Mouse (Mus musculus): ENCODE results near the gene Gm3250. TPM values are rescaled to one million over a fixed set of nuclear protein-coding genes. Genes with fewer than 3 reads are reported as not detected.

Gm3250 gene
- polyA plus RNA-seq, 1 experiment = not detected

DNA sequence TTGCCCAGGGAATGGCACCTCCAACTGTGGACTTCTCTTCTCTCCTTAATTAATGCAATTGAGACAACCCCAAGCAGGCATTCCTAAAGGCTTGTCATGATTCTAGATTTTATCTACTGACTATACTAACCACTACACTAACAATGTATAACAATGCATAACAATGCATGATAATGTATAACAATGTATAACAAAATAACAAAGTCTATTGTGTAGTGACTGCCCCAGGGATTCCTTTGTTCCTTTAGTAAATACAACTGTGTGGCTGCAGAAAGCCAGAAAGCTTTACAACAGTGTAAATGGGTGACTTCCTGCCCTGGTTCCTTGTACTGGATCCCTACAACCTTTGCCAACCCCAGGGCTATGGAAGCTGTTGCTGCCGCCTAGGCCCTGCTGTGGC is 46.4 kb downstream of the Gm3250 start:
- no peak for TF ChIP-seq POLR2A (IDR thresholded peaks at IDR 0.05; ENCODE audit: low read depth, low read length)
- no peak for TF ChIP-seq CTCF (conservative IDR thresholded peaks at IDR 0.05; ENCODE audit: insufficient read depth, insufficient read length, low read depth, low read length)
- no peaks in the 10 kb centered on the region for H3K4me1 ChIP-seq (ENCODE audit: control insufficient read depth, insufficient read depth, low read length)
- no peak for DNase-seq
- H3K36me3 ChIP-seq (ENCODE audit: control insufficient read depth, insufficient read depth, low read length) = no peaks in the 10 kb centered on the region
- WGBS = 93% methylated on average over 1 of the region's 1 CpGs
- H3K27ac ChIP-seq (ENCODE audit: insufficient read depth, low read depth, low read length) = no peak overlapping the region
- H3K27me3 ChIP-seq (replicated peaks; ENCODE audit: control insufficient read depth, insufficient read depth, low read length) = no peaks in the 10 kb centered on the region
- no peak overlapping the region for H3K4me3 ChIP-seq (ENCODE audit: insufficient read depth, low read depth, low read length)

Other genes starting within 250 kb of the Gm3250 start
- 321 and 342 TPM in 2 replicates for gene Pttg1ip, start 200.8 kb downstream of the Gm3250 start, polyA plus RNA-seq (2012; rRNA removed)
- 241 and 269 TPM in 2 replicates for gene Sumo3, start 176.4 kb downstream of the Gm3250 start, polyA plus RNA-seq (2012; rRNA removed)
- gene Gm49325, start 176.3 kb downstream of the Gm3250 start, polyA plus RNA-seq (2012; rRNA removed) = not detected in 2 replicates
- 29.9 and 33.8 TPM in 2 replicates for gene Ube2g2, start 160.3 kb downstream of the Gm3250 start, polyA plus RNA-seq (2012; rRNA removed)
- 0.86 and 1.2 TPM in 2 replicates for gene Tspear, start 96.0 kb downstream of the Gm3250 start, polyA plus RNA-seq (2012; rRNA removed)
- gene Gm19402, start 91.8 kb downstream of the Gm3250 start, polyA plus RNA-seq (2012; rRNA removed) = not detected in 2 replicates
- not detected in 2 replicates for gene Gm9508, start 85.3 kb downstream of the Gm3250 start, polyA plus RNA-seq (2012; rRNA removed)
- not detected in 2 replicates for gene Gm10272, start 75.9 kb downstream of the Gm3250 start, polyA plus RNA-seq (2012; rRNA removed)
- not detected in 2 replicates for gene Gm10024, start 71.1 kb downstream of the Gm3250 start, polyA plus RNA-seq (2012; rRNA removed)
- not detected in 2 replicates for gene Gm10142, start 66.7 kb downstream of the Gm3250 start, polyA plus RNA-seq (2012; rRNA removed)
- not detected in 2 replicates for gene Krtap12-1, start 61.9 kb downstream of the Gm3250 start, polyA plus RNA-seq (2012; rRNA removed)
- not detected in 2 replicates for gene Gm10100, start 56.1 kb downstream of the Gm3250 start, polyA plus RNA-seq (2012; rRNA removed)
- not detected in 2 replicates for gene Gm18596, start 39.9 kb downstream of the Gm3250 start, polyA plus RNA-seq (2012; rRNA removed)
- gene Gm9736, start 31.2 kb downstream of the Gm3250 start, polyA plus RNA-seq (2012; rRNA removed) = not detected in 2 replicates
- not detected in 2 replicates for gene Gm3233, start 22.9 kb downstream of the Gm3250 start, polyA plus RNA-seq (2012; rRNA removed)
- not detected in 2 replicates for gene Gm3238, start 11.2 kb downstream of the Gm3250 start, polyA plus RNA-seq (2012; rRNA removed)
- not detected in 2 replicates for gene Gm7138, start 5.6 kb downstream of the Gm3250 start, polyA plus RNA-seq (2012; rRNA removed)
- gene Gm7137, start 5.7 kb upstream of the Gm3250 start, polyA plus RNA-seq (2012; rRNA removed) = not detected in 2 replicates
- gene Gm9639, start 12.5 kb upstream of the Gm3250 start, polyA plus RNA-seq (2012; rRNA removed) = not detected in 2 replicates
- gene Gm19668, start 16.6 kb upstream of the Gm3250 start, polyA plus RNA-seq (2012; rRNA removed) = not detected in 2 replicates
- gene Gm9507, start 29.3 kb upstream of the Gm3250 start, polyA plus RNA-seq (2012; rRNA removed) = not detected in 2 replicates
- gene Gm2696, start 32.1 kb upstream of the Gm3250 start, polyA plus RNA-seq (2012; rRNA removed) = not detected in 2 replicates
- gene Krtap10-4, start 44.6 kb upstream of the Gm3250 start, polyA plus RNA-seq (2012; rRNA removed) = not detected in 2 replicates
- gene Krtap10-10, start 53.4 kb upstream of the Gm3250 start, polyA plus RNA-seq (2012; rRNA removed) = not detected in 2 replicates
- not detected in 2 replicates for gene Gm36176, start 64.3 kb upstream of the Gm3250 start, polyA plus RNA-seq (2012; rRNA removed)
- gene Gm10318, start 70.3 kb upstream of the Gm3250 start, polyA plus RNA-seq (2012; rRNA removed) = not detected in 2 replicates
- not detected in 2 replicates for gene Gm3285, start 79.4 kb upstream of the Gm3250 start, polyA plus RNA-seq (2012; rRNA removed)
- 8.4 and 8.6 TPM in 2 replicates for gene Lrrc3, start 120.0 kb upstream of the Gm3250 start, polyA plus RNA-seq (2012; rRNA removed)
- gene Trpm2, start 188.0 kb upstream of the Gm3250 start, polyA plus RNA-seq (2012; rRNA removed) = 0.53 and 1.2 TPM in 2 replicates
- gene 1810043G02Rik, start 196.0 kb upstream of the Gm3250 start, polyA plus RNA-seq (2012; rRNA removed) = 60.5 and 75.3 TPM in 2 replicates
- 100 and 107 TPM in 2 replicates for gene Pfkl, start 227.5 kb upstream of the Gm3250 start, polyA plus RNA-seq (2012; rRNA removed)